16 mouse cellular contexts compared by ENCODE assay signal in genomic region chr11:83956822-83957221, GRCm38 (mm10).
"Had no signal": no experiment of that assay in that cellular context is flagged by ENCODE, and none has a peak within 500 bp of the region (broad histone marks: within the 10 kb centered on the region; RNA-seq: fewer than 3 reads in every experiment).

No protein-coding gene starts in this region.

- H3K4me1 ChIP-seq: neural tube, embryonic 13.5 days; neural tube, embryonic 15.5 days; stomach, embryonic 15.5 days had no signal

- H3K9ac ChIP-seq: neural tube, embryonic 13.5 days; neural tube, embryonic 15.5 days; stomach, embryonic 15.5 days had no signal

- H3K27me3 ChIP-seq: neural tube, embryonic 13.5 days; neural tube, embryonic 15.5 days; stomach, embryonic 15.5 days had no signal

- H3K27ac ChIP-seq: neural tube, embryonic 13.5 days; neural tube, embryonic 15.5 days; stomach, embryonic 15.5 days; stomach, postnatal 0 days had no signal

- H3K9me3 ChIP-seq: neural tube, embryonic 13.5 days; neural tube, embryonic 15.5 days; stomach, embryonic 15.5 days had no signal

- H3K4me2 ChIP-seq: neural tube, embryonic 13.5 days; neural tube, embryonic 15.5 days; stomach, embryonic 15.5 days had no signal

- DNase-seq: retina, postnatal 1 day; right cerebral cortex, adult 18-20 months; right cerebral cortex, postnatal 14 days; right cerebral cortex, postnatal 25 days; right cerebral cortex, postnatal 4 days; spleen, adult 18-20 months; thymus, adult 18-20 months; thymus, adult 2 months; thymus, postnatal 14 days; thymus, postnatal 25 days; thymus, postnatal 36 days; thymus, postnatal 4 days had no signal

- H3K4me3 ChIP-seq: neural tube, embryonic 13.5 days; neural tube, embryonic 15.5 days; stomach, embryonic 15.5 days had no signal
